Mouse (Mus musculus): ENCODE data around the gene Slc1a1.
A peak's percentile ranks its signal among the peaks of the same experiment; 100 is the strongest.

Slc1a1 gene

DNA sequence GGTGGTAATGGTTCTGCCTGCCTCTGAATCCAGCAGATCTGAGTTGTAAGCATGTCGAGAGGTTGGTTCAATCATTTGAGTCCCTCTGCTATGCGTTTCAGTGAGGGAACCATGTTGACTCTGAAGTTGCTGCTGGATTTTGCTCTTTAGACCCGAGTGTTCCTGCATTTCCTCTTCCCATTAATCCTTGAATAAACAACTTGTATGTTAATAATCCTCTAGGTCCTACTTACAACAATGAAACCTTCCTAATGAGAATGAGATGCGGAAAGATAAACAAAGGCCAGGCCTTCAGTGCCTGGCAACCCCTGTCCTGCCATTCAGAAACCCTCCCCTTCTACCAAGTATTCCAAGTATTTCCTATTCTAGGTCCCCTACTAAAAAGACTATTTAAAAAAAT is 81.6 kb downstream of the Slc1a1 start:
- DNase-seq (ENCODE audit: low spot score) = no peak

DNA sequence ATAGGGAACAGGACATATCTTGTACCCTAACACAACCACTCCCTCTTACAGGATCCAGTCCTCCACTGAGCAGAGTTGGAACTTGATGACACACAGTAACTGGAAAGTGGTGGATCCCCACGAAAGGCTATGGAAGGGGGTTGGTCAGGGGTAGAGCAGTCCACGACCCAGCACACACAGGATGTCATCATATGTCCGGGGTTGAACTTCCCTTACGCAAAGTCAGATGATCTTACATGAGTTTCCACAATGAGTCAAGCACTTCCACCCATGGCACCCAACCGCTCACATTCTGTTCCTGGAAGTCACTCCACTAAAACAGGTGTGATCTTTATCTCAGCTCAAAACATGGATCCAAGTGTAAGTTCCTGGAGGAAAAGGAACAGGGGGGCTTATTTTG is 83.0 kb downstream of the Slc1a1 start:
- no peak for DNase-seq (ENCODE audit: low spot score)

DNA sequence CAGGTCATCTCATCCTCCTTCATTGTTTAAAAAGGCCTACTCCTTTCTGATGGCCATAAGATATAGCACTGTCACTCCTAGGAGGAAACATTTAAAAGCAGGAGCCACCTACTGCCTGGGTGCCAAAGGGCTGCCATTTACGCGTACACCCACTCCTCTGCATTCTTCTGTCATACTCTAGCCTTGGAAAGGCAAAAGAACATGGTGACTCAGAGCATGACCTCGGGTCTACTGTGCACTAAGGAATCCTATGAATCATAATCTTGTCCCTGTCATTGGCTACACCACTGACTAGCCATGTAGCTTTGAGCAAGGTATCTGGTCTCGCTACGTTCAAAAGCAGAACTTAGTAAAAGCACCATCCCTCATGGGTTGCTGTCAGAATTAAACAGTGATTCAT is 91.5 kb downstream of the Slc1a1 start:
- no peak for DNase-seq (ENCODE audit: low spot score)

DNA sequence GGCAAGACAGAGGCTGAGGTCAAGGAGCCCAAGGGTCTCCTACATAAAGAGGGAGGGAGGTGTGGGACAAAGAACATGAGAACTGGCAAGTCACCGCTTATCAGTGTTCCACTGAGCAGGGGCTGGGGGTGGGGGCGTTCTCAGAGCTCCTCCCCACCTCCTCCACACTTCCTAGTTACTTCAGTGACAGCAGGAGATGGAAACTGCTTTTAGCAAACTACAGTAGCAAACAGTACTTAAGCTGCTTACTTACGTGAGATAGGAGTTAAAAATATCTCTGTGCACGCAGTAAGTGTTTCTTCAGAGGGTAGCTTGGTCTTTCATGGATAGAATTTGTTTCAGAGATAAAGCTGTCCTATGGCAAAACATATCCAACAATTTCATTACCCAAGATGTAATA is 92.5 kb downstream of the Slc1a1 start:
- no peak for DNase-seq (ENCODE audit: low spot score)

DNA sequence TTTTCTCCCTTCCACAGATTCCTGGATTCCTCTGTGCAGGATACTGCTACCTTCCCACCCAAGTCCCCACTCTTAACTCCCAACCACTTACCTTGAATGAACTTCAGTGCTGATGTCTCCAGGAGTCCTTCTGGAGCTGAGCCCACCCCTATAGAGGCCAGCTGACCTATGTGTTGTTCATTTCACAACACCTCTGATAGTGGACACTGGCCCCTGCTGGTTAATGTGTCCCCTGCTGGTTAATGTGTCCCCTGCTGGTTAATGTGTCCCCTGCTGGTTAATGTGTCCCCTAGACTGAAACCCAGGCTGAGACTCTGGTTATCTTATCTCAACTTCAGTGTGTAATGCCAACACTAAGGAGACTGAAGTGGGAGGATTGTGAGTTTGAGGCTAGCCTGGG is 94.2 kb downstream of the Slc1a1 start:
- no peak for DNase-seq (ENCODE audit: low spot score)

DNA sequence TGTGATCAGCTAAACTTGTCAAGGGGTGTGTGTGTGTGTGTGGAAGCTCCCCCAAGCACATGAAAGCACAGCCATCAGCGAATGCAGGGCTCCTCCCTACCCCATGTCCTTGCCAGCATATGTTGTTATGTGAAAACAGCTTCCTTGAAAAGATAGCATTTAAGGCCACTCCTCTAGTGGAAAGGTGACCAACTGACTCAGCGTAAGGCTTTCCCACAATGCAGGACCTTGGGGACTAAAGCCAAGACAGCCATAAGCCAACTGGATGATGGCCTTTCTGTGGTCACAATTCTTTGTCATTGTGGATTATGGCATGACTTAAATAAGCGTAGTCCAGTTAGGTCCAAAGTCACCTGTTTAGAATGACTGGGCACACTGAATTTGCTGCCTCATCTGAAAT is 100.0 kb downstream of the Slc1a1 start:
- DNase-seq (ENCODE audit: low spot score) = no peak

DNA sequence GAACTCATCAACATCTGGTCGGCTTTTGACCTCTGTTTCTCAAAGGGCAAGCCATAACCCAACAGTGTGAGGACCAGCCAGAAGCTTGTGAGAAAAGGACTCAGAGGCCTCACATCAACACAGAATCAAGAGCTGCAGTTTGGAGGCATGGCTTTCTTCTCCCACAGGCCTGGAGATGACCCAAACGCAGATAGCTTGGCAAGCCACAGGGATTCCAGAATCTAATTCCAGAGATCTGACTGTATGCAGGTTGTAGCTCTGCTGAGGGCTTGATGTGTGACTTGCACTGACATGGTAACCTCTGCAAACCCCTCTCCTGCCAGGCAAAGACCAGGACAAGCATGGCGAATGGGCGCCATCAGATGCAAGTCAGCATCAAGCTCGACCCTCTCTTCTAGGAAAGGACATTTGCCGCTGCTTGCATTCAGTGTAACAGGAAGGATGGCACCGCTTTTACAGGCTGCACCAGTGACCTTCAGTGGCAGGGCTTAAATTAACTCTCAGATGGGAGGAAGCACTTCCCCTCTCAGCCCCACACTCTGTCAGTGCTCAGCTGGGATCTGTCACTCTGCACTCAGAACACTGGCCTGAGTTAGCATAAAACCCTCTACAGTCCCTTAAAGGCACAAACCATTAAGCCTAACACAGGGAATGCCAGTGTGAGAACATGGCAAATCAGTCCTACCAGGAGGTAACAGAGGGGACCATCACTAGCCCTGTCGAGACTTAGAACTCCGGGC is 105.5 kb downstream of the Slc1a1 start:
- DNase-seq (ENCODE audit: low spot score) = no peak

DNA sequence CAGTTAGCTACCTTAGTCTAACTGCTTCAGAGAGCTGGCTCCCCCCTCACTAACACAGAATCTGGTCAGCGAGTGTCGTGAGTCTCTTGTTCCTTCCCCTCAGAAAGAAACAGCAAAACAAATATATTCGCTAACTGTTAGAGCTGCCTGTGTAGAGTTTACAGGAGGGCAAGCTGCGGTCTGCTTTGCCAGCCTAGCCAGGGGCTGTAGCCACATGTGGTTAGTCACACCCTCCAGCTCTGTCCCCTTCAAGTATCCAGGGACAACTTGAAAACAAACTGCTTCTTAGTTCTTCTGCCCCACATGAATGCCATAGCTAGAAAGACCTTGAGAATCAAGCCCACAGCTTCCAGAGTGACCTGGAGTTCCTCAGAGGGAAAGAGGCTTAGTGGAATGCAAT is 106.4 kb downstream of the Slc1a1 start:
- DNase-seq (ENCODE audit: low spot score) = no peak

DNA sequence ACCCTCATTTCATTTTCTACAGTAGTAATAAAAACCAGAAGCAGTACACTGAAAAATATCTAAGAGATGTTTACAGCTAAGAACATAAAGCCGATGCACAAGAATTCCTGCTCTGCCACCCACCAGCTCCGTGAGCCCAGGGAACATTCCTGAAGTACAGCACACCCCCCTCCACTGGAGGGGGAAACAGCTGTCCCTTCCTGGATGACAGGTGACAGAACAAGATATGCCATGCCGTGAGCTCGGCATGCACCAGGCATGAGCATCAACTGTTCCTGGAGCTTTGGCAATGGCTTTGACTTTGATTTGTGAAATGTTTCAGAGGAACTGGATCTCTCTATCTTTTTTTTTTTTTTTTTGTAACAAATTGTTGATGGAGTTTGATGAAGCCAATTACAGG is 111.9 kb downstream of the Slc1a1 start:
- no peak for DNase-seq (ENCODE audit: low spot score)

DNA sequence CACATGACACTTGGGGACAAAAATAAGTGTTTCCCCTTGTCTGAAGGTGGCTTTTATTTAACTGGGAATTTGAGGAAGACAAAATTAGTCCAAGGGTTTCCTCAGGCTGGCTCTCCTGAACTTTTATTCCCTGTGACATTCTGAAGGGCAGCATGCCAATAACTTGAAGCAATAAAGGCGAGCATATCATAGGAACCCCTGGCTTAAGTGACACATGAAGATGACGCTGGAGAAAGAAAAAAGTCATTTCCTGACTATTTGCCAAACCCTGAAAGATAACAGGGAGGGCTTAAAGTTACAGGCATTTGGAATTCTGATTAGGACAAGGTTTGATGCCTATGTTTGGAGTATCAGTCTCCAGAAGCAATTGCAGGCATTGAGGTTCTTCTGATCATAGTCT is 112.5 kb downstream of the Slc1a1 start:
- no peak for DNase-seq (ENCODE audit: low spot score)

DNA sequence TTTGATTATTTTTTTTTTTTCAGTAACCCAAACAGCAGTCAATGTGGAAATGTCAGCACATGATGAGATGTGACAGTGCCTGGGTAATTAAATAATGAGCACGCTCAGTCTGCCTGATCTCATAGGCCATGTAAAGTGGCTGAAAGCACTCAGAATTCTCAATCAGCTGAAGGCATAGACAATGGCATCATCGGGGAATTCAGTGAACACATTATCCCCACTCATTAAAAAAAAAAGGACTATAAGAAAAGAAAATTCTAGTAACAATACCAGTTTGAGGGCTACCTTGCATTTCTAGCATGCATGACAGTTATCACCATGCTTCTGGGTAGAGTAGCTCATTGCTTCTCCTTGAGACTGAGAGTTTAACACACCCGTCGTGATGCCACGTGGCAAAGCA is 116.4 kb downstream of the Slc1a1 start:
- peak; percentile 58 for DNase-seq (ENCODE audit: low spot score)

DNA sequence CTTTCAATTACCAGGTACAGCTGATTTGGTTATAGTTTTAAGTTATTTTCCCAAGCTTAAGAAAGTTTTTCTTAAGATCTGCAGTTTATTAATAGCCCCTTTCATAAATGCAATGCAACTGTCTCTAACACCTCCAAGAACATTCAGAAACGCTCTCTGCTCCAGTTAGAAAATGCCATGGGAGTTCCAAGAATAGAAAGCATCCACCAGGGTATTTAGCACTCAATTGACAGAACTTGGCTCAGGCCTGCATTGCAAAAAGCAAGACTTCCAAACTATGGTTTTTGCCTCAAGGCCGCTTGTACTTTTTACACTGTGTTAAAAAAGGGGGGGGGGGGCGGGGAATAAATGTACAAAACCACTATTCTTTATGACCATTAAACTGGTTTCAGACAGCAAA is 128.3 kb downstream of the Slc1a1 start:
- DNase-seq (ENCODE audit: low spot score) = no peak

DNA sequence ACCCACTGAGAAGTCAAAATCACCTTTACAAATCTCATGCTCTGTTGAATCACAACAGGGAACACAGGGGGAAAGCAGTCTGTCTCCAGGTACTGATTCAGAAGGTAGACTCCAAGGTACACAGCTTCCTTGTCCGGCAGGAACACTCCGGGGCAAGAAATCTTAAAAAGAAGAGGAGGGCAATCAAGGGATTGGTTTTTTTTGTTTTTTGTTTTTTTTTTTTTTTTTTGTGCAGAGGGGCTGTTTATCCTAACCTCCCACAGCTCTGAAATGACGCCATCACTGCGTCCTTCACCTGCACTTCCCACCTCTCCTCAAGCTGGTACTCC is 128.6 kb downstream of the Slc1a1 start:
- no peak for DNase-seq (ENCODE audit: low spot score)
